In the genomic region with DNA sequence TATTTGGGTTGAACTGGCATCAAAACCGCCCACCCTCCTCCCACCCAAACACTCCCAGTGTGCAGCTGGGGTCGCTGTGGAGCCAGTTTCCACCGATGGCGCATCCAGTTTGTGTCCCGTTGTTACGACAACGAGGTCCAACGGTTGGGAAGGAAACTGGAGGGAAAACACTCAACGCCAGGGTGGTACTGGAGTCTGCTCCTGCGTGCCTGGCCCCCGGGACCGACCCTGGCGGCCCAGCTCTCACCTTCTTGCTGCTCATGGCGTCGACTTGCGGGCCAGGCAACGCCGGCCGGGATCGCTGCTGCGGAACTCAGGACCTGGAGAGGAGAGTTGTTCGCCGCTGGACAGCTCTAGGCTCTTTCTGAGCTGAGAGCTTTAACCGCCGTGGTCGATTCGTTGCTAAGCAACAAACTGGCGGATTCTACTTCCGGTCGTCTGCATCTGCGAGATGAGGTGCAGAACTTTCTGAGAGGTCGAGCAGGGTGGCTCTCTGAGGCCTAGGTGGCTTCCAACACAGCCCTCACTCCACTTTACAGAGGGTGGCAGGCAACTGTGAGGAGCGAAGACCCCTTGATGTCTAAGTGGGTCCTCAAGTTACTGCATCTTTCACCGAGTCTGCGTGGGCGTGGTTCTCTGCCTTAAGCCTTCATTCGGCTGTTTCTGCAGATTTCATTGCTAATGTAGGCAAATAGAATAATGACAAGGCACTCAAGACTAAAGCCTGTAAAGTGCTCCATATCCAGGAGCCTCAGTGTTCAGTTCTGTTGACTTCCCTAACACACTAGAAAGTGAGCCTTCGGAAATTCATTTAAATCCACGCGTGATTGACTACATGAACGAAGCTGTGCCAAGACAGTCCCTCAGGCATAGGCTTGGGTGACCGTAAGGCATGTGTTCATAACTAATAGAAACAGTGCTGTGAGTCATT, we compare ENCODE assay signal across 8 mouse cellular contexts. TPM values are rescaled to one million over a fixed set of nuclear protein-coding genes. Genes with fewer than 3 reads are reported as not detected.
DNase-seq lines count a peak whose midpoint lies in the region; ATAC-seq lines count a peak whose summit lies in the region.

A gene (minus strand): TSS at position 354 of the 931 bp plus-strand sequence.

- peak within 1 kb of the TSS; percentile 66 for H3K4me3 ChIP-seq in hindbrain, embryonic 15.5 days

- WGBS in hindbrain, embryonic 15.5 days = 11% methylated on average over 42 of the region's 42 CpGs

- no peaks in the 10 kb centered on the region for H3K9me3 ChIP-seq in hindbrain, embryonic 15.5 days

- ATAC-seq in hindbrain, embryonic 15.5 days (ENCODE audit: low FRiP score, low read depth) = peak; percentile 92
- peak; percentile 55 for ATAC-seq in megakaryocyte-erythroid progenitor cell, adult 5-6 weeks (replicated peaks; ENCODE audit: low FRiP score, low TSS enrichment, poor library complexity, severe bottlenecking)

- intact Hi-C loops in left cerebral cortex, postnatal 10 days (cut with DNase I) = no loop called here

- no peaks in the 10 kb centered on the region for H3K27me3 ChIP-seq in hindbrain, embryonic 15.5 days

- H3K9ac ChIP-seq in hindbrain, embryonic 15.5 days = peak within 1 kb of the TSS; percentile 67

- H3K27ac ChIP-seq in hindbrain, embryonic 15.5 days (replicated peaks) = peak within 1 kb of the TSS; percentile 86

- peak within 1 kb of the TSS; percentile 81 for H3K4me2 ChIP-seq in hindbrain, embryonic 15.5 days

- peaks cover 12% of the 10 kb centered on the region; the same call in 1 of the 2 replicates for H3K4me1 ChIP-seq in hindbrain, embryonic 15.5 days (replicated peaks)

- no peaks in the 10 kb centered on the region for H3K36me3 ChIP-seq in hindbrain, embryonic 15.5 days

- peak; percentile 83 for DNase-seq in ZHBTc4 (ENCODE audit: low read depth, low spot score)
- peak; percentile 7 to 10 for DNase-seq in cerebellum, adult 18-20 months
- peak; percentile 84 for DNase-seq in forelimb bud, embryonic 11.5 days (ENCODE audit: low read depth, low spot score)
- peak; percentile 59 to 69 for DNase-seq in left cerebral cortex, postnatal 10 days (ENCODE audit: extremely low spot score in 1 of 2, low spot score in 2 of 2)
- peak; percentile 53 to 60 for DNase-seq in right cerebral cortex, postnatal 36 days (ENCODE audit: low spot score in 2 of 2)
- DNase-seq in urinary bladder, adult 18-20 months (ENCODE audit: low spot score in 2 of 2) = no peak

RNA-seq across cellular contexts. Expression of the gene that starts here (rescaled TPM):
- 10.8 and 11.3 TPM in 2 replicates for polyA plus RNA-seq in hindbrain, embryonic 15.5 days (2015; fragmentation: Nextera tagmentation; extraction: Ambion mirVana)
- 1 to 10 TPM; 7.2 to 7.4 TPM for total RNA-seq in left cerebral cortex, postnatal 10 days (2021)
- not detected in 2 replicates for total RNA-seq in megakaryocyte-erythroid progenitor cell, adult 5-6 weeks (2014; fragmentation: Nextera tagmentation)
- total RNA-seq in megakaryocyte-erythroid progenitor cell, adult 5-6 weeks (2017) = 0.08 TPM in 1 of 2 replicates, not detected in the other

Comparison
In these comparisons a context has a peak if more than half of its experiments do, and no peak if none do; other contexts are left out.
1. RNA of the gene that starts here (total RNA-seq): 7.2 to 7.4 TPM in left cerebral cortex, postnatal 10 days; 0.08 TPM in megakaryocyte-erythroid progenitor cell, adult 5-6 weeks; every median in the first group is over 4 times any median in the second.
2. Peak in ATAC-seq in megakaryocyte-erythroid progenitor cell, adult 5-6 weeks; RNA of the gene not detected or under 1 TPM.
3. DNase-seq: peak in ZHBTc4 (single experiment), cerebellum, adult 18-20 months (2 of 2), forelimb bud, embryonic 11.5 days (single experiment), left cerebral cortex, postnatal 10 days (2 of 2) and right cerebral cortex, postnatal 36 days (2 of 2); none in urinary bladder, adult 18-20 months (0 of 2).